Mouse (Mus musculus) bone marrow, adult 2 months (tissue): ENCODE measurements at regions not wholly inside any gene's neighbourhood (a gene's known extent, or its start where the extent isn't known, plus 50 kb on each side); places are given as distances from the start of the nearest gene placed in this dataset.

Source experiments
- CTCF ChIP-seq: fragments of 200-500 bp; IDR thresholded peaks from 2 replicates; pipeline ENCODE4 v1.5.1; 2011; ENCODE audit warnings: low read length, control low read depth; ENCODE audit not compliant: control insufficient read depth, insufficient read depth
- POLR2A ChIP-seq: fragments of 200-500 bp; IDR thresholded peaks from 2 replicates; pipeline ENCODE4 v1.6.1; 2011; ENCODE audit warnings: low read depth, mild to moderate bottlenecking, control low read depth, low read length, borderline replicate concordance; ENCODE audit not compliant: control insufficient read depth

DNA sequence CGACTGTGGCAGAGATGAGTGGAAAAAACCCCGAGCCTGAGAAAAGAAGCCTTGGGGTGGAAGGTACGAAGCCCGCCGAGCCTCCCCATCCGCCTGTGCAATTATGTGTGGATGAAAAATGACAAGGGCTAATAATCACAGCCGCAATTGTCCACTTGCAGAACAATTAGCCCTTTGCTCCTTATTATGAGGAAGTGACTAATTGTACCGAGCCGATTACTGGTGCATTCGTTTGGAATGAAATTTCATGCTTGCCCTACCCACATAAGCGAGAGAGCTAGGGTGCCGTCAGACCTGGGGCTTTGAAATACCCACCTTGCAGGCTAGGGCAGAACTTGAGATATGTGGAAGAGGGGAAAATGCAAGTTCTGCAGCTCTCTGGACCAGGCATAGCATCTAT, 245.9 kb downstream of the Rngtt start:
- TF ChIP-seq CTCF (no peak), POLR2A (no peak)
